Mouse (Mus musculus) liver, embryonic 13.5 days (tissue): Measurements from ENCODE around the gene Xrcc3. TPM values are rescaled to one million over a fixed set of nuclear protein-coding genes. Genes with fewer than 3 reads are reported as not detected.

Source experiments
- ATAC-seq: fragments of 200-750 bp; cut with Nextera tagmentation; 2 replicates; pipeline ENCODE4 v1.8.0; 2017; ENCODE audit warnings: low read depth, mild to moderate bottlenecking, moderate number of reproducible peaks, moderate library complexity
- DNase-seq: peaks from one replicate; pipeline ENCODE4 v3.0.0; 2022
- H3K27ac ChIP-seq: fragments of 300-500 bp; sonication (generic); 2 replicates; pipeline ENCODE4 v1.5.1; 2015; ENCODE audit warnings: moderate library complexity, mild to moderate bottlenecking, inconsistent platforms
- H3K27me3 ChIP-seq: fragments of 300-500 bp; sonication (generic); 2 replicates; pipeline ENCODE4 v1.6.1; 2015; ENCODE audit warnings: mild to moderate bottlenecking, inconsistent platforms
- H3K36me3 ChIP-seq: fragments of 300-500 bp; sonication (generic); 2 replicates; pipeline ENCODE4 v1.6.1; 2015; ENCODE audit warnings: mild to moderate bottlenecking, inconsistent platforms
- H3K4me1 ChIP-seq: fragments of 300-500 bp; sonication (generic); replicated peaks from 2 replicates; pipeline ENCODE4 v1.6.1; 2015; ENCODE audit warnings: inconsistent platforms
- H3K4me2 ChIP-seq: fragments of 300-500 bp; sonication (generic); 2 replicates; pipeline ENCODE4 v1.6.1; 2015; ENCODE audit warnings: inconsistent platforms, mild to moderate bottlenecking, moderate library complexity
- H3K4me3 ChIP-seq: fragments of 300-500 bp; sonication (generic); replicated peaks from 2 replicates; pipeline ENCODE4 v1.5.1; 2015; ENCODE audit warnings: mild to moderate bottlenecking, inconsistent platforms
- H3K9ac ChIP-seq: fragments of 300-500 bp; sonication (generic); 2 replicates; pipeline ENCODE4 v1.6.1; 2015; ENCODE audit warnings: mild to moderate bottlenecking, inconsistent platforms
- H3K9me3 ChIP-seq: fragments of 300-500 bp; sonication (generic); replicated peaks from 2 replicates; pipeline ENCODE4 v1.6.1; 2016; ENCODE audit warnings: inconsistent platforms
- WGBS: fragments of 180-500 bp; shearing (Covaris S2); methylation state at CpG from one replicate; pipeline ENCODE4 v1.1.7; 2015; ENCODE audit not compliant: insufficient replicate concordance; 5-methylcytosine and 5-hydroxymethylcytosine counted together
- polyA plus RNA-seq: library from polyadenylated mRNA; unstranded; fragments of >200 nt; fragmentation: Nextera tagmentation; extraction: Ambion mirVana; gene quantifications from 2 replicates; pipeline ENCODE4 v1.2.1, GENCODE M21; 2015

Xrcc3 gene
- polyA plus RNA-seq, 1 experiment from 2014 or later = 3.9 TPM

DNA sequence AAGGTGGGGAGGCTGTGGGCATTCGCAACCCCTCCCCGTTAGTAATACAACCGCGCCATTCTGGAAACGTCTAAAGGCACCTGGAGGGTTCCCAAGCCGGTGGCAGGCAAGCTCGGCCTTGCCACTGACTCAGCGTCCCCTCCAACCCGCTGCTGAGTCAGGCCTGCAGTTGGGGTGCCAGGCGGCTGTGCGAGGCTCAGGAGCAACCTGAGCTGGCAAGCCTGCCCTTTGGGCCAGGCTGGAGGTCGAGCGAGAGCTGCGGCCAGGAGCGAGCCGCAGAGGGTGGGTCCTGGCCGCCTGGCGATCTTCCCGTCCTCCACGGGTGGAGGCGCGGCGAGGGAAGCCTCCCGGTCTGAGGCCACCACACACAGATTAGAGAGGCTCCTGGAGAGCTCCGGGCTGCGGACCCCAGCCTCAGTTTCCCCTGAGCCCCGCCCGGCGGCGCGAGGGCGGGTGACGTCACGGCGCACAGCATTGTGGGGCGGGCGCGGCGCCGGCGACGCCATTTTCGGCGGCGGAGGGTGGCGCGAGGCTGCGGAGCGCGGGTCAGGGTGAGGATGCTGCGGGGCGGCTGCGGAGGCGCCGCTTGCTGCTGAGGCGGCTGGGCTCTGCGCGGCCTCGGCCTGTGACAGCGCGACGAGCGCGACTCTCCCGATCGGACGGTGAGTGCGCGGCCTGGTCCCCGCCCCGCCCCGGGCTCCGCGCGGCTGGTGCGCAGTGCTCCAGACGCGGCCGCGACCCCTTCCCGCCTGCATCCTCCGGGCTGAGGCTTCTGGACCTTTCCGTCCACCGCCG lies 55.1 kb downstream of the Xrcc3 start, which contains the start of gene Klc1:
Klc1 (plus strand) TSS at position 469 of the 795 bp plus-strand sequence.
- under 1% methylated on average over 71 of the region's 85 CpGs for WGBS
- H3K27ac ChIP-seq = peak within 1 kb of the TSS; percentile 83
- H3K36me3 ChIP-seq = peaks cover 9% of the 10 kb centered on the region
- ATAC-seq (peak; percentile 79), DNase-seq (peak; percentile 65)
- 0 out of 2 replicates have a peak, but pooled peaks cover 5% of the 10 kb centered on the region for H3K27me3 ChIP-seq
- peak within 1 kb of the TSS; percentile 91 for H3K9ac ChIP-seq
- peaks cover 73% of the 10 kb centered on the region for H3K4me1 ChIP-seq
- no peaks in the 10 kb centered on the region for H3K9me3 ChIP-seq
- peak within 1 kb of the TSS; percentile 91 for H3K4me2 ChIP-seq
- peak within 1 kb of the TSS; percentile 93 for H3K4me3 ChIP-seq

DNA sequence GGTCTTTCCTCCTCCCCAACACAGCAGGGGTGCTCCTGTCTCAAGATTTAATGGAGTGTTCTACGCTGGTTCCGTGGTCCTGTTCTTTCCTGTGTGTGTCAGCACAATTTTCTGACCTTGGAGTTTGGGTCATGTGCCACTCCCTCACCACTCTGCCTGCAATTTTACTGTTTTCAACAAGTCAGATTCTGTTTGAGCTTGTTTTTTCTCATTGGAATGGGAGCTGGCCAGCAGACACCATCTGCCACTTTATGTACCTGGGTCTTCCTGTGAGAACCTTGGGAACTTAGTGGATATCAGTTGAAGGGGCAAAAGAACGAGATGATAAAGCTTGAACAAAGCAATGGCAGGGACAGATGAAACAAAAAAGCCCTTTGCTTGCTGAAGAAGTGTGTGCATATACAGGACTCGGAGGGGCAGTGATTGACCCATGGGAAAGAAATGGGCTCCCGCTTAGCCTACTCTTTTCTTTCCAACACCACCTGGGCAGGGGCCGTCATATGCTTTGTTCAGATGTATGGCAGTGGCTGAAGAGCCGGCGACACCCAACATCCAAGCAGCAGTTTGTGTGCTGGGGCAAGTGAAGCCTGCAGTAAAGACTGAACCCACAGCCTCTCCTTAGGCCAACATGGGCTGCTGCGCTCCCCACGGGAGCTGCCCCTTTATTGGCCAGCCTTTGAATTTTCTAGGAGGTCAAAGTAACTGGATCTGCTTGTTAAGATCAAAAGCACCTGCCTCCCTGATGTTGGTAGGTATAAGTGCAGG lies 55.9 kb downstream of the Xrcc3 start:
- DNase-seq (no peak), ATAC-seq (no peak)
- 0 out of 2 replicates have a peak, but pooled peaks cover 2% of the 10 kb centered on the region for H3K36me3 ChIP-seq
- H3K4me2 ChIP-seq = peak overlapping the region; percentile 91
- H3K4me3 ChIP-seq = peak overlapping the region; percentile 93
- H3K4me1 ChIP-seq = peaks cover 66% of the 10 kb centered on the region
- H3K9ac ChIP-seq = peak overlapping the region; percentile 91
- peak overlapping the region; percentile 83; the same call in 1 of the 2 replicates for H3K27ac ChIP-seq
- H3K9me3 ChIP-seq = no peaks in the 10 kb centered on the region
- WGBS = 55% methylated on average over 10 of the region's 10 CpGs
- H3K27me3 ChIP-seq = 0 out of 2 replicates have a peak, but pooled peaks cover 5% of the 10 kb centered on the region

DNA sequence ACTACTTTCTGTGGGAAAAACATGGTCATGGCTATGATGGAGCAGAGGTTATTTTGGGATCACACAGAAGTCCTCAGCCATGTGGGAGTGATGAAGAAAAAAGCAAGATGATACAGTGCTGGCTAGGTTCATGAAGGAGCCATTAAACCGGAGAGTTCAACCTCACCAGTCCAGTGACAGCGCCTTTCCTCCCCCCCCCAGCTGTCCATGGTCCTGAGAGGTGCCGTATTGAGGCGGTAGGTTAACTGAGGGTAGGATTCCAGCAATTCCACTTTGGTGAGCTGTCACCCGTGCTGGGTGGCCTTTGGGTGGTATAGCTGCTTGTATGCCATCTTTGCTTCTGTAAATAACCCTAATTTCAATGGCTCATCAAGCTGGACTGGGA lies 57.0 kb downstream of the Xrcc3 start:
- no peaks in the 10 kb centered on the region for H3K9me3 ChIP-seq
- ATAC-seq (no peak), DNase-seq (no peak)
- no peak overlapping the region for H3K4me3 ChIP-seq
- H3K27ac ChIP-seq = no peak overlapping the region
- H3K4me2 ChIP-seq = no peak overlapping the region
- 32% methylated on average over 5 of the region's 5 CpGs for WGBS
- H3K27me3 ChIP-seq = 0 out of 2 replicates have a peak, but pooled peaks cover 5% of the 10 kb centered on the region
- H3K9ac ChIP-seq = no peak overlapping the region
- H3K36me3 ChIP-seq = no peaks in the 10 kb centered on the region
- peaks cover 61% of the 10 kb centered on the region for H3K4me1 ChIP-seq

DNA sequence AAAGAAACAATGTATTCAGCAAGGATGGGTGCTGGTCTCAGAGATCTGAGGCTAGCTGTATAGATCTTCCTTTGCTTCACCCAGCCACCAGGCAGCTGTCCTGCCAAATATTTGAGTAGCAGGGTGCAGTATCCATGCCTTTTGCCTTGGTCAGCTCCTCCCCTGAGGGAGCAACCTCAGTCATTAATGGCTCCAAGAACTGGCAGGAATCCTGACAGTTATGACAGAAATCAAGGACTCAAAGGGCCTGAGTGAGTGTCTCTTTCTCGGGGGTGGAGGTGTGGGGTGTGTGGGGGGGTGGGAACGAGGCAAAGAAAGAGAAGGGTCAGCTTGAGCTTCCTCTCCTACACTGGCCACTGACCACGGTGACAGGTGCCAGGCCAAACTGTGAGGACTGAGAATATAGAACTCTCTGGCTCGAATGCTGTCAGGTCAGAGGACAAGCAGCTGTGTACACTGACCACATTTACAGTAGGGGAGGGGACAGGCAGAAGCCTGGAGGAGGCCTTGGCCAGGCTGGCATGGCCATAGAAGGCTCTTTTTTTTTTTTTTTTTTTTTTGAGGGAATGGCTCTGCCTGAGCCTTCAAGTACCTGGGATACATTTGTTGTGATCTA lies 57.5 kb downstream of the Xrcc3 start:
- no peak overlapping the region for H3K4me3 ChIP-seq
- WGBS = 23% methylated on average over 4 of the region's 4 CpGs
- peaks cover 60% of the 10 kb centered on the region for H3K4me1 ChIP-seq
- H3K9me3 ChIP-seq = no peaks in the 10 kb centered on the region
- no peak for DNase-seq
- H3K9ac ChIP-seq = no peak overlapping the region
- peak overlapping the region; percentile 34; the same call in 1 of the 2 replicates for H3K27ac ChIP-seq
- 0 out of 2 replicates have a peak, but pooled peaks cover 5% of the 10 kb centered on the region for H3K27me3 ChIP-seq
- H3K36me3 ChIP-seq = no peaks in the 10 kb centered on the region
- ATAC-seq = no peak
- no peak overlapping the region for H3K4me2 ChIP-seq

DNA sequence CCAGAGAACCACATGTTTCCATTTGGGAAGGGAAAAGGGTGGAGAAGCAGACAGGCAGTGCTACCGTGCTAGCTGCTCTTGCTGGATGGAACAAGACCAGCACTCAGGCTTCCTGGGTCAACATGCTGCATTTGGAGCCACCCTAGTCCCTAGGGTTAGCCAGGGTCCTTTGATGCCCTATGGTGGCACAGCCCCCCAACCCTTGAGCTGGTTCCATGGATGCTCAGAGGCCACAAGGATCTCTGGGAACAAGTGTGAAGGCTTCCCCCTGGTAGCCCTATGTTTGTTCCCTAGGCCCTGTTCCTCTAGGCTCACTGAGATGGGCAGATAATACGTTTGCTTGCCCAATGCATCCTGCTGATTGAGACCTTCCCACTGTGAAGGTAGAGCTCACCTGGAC lies 58.4 kb downstream of the Xrcc3 start:
- 31% methylated on average over 2 of the region's 2 CpGs for WGBS
- no peak for ATAC-seq

DNA sequence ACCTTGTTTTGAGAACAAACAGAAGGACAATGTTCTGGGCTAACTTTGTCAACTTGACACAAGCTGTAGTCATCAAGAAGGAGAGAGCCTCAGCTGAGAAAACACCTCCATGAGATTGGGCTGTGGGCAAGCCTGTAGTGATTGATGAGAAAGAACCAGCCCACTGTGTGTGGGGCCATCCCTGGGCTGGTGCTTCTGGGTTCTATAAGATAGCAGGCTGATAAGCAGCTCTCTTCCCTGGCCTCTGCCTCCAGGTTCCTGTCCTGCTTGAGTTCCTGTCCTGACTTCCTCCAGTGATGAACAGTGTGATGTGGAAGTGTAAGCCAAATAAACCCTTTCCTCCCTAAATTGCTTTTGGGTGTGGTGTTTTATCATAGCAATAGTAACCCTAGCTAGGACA lies 59.0 kb downstream of the Xrcc3 start:
- no peak for DNase-seq
- H3K4me3 ChIP-seq = no peak overlapping the region
- no peak for ATAC-seq

More for the DNA sequence above, 58.4 kb downstream of the Xrcc3 start:
- no peak overlapping the region for H3K9ac ChIP-seq
- 0 out of 2 replicates have a peak, but pooled peaks cover 5% of the 10 kb centered on the region for H3K27me3 ChIP-seq
- no peaks in the 10 kb centered on the region for H3K9me3 ChIP-seq
- no peak overlapping the region for H3K4me3 ChIP-seq
- H3K4me1 ChIP-seq = peaks cover 52% of the 10 kb centered on the region
- no peaks in the 10 kb centered on the region for H3K36me3 ChIP-seq
- no peak overlapping the region for H3K27ac ChIP-seq
- H3K4me2 ChIP-seq = no peak overlapping the region
- no peak for DNase-seq

DNA sequence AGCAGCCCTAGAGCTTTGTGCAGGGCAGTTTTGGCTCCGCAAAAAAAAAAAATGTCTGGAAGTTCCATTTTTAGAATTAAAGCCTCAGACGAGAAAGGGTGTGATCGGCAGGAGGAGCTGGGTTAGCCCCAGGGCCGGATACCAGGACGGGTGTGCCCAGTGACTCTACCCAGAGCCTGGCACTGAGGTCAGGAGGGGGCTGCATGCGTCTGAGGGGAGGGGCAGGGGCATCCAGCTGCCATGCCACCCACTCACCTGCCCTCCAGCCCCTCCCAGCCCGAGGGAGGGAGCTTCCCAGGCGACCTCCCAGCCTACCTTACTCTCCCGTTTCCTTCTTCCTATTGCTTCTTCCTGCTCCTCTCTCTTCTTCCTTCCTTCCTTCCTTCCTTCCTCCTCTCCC lies 60.3 kb downstream of the Xrcc3 start:
- H3K27ac ChIP-seq = no peak overlapping the region
- 61% methylated on average over 9 of the region's 9 CpGs for WGBS
- no peak overlapping the region for H3K4me2 ChIP-seq
- H3K36me3 ChIP-seq = no peaks in the 10 kb centered on the region
- no peaks in the 10 kb centered on the region for H3K9me3 ChIP-seq
- H3K9ac ChIP-seq = no peak overlapping the region
- no peak overlapping the region for H3K4me3 ChIP-seq
- 0 out of 2 replicates have a peak, but pooled peaks cover 5% of the 10 kb centered on the region for H3K27me3 ChIP-seq
- peaks cover 40% of the 10 kb centered on the region for H3K4me1 ChIP-seq
- DNase-seq (no peak), ATAC-seq (no peak)

More for the DNA sequence above, 59.0 kb downstream of the Xrcc3 start:
- peaks cover 47% of the 10 kb centered on the region for H3K4me1 ChIP-seq
- no peak overlapping the region for H3K9ac ChIP-seq
- H3K4me2 ChIP-seq = no peak overlapping the region
- H3K27me3 ChIP-seq = 0 out of 2 replicates have a peak, but pooled peaks cover 5% of the 10 kb centered on the region
- H3K36me3 ChIP-seq = no peaks in the 10 kb centered on the region
- no peak overlapping the region for H3K27ac ChIP-seq
- no peaks in the 10 kb centered on the region for H3K9me3 ChIP-seq

Other genes starting within 250 kb of the Xrcc3 start
- gene Mark3, start 239.3 kb downstream of the Xrcc3 start, polyA plus RNA-seq = 13.9 and 14.6 TPM in 2 replicates
- 42.2 and 45.1 TPM in 2 replicates for gene Ckb, start 141.5 kb downstream of the Xrcc3 start, polyA plus RNA-seq
- gene Trmt61a, start 135.8 kb downstream of the Xrcc3 start, polyA plus RNA-seq = 13.2 and 14.7 TPM in 2 replicates
- gene Bag5, start 100.6 kb downstream of the Xrcc3 start, polyA plus RNA-seq = 22.4 and 23.1 TPM in 2 replicates
- gene Apopt1, start 100.6 kb downstream of the Xrcc3 start, polyA plus RNA-seq = 28.8 and 30.6 TPM in 2 replicates
- 22.5 and 24.0 TPM in 2 replicates for gene Klc1, start 55.0 kb downstream of the Xrcc3 start, polyA plus RNA-seq
- 53.3 and 54.7 TPM in 2 replicates for gene Zfyve21, start 297 bp upstream of the Xrcc3 start, polyA plus RNA-seq
- gene Ppp1r13b, start 94.2 kb upstream of the Xrcc3 start, polyA plus RNA-seq = 3.4 and 4.0 TPM in 2 replicates
- gene Atp5mpl, start 153.1 kb upstream of the Xrcc3 start, polyA plus RNA-seq = 591 and 627 TPM in 2 replicates
- gene Tdrd9, start 157.7 kb upstream of the Xrcc3 start, polyA plus RNA-seq = 0.05 TPM in 1 of 2 replicates, not detected in the other
- not detected in 2 replicates for gene Rd3l, start 167.4 kb upstream of the Xrcc3 start, polyA plus RNA-seq